Mouse (Mus musculus): ENCODE data around the gene 1810062G17Rik. TPM values are rescaled to one million over a fixed set of nuclear protein-coding genes. Genes with fewer than 3 reads are reported as not detected.

1810062G17Rik gene
- polyA plus RNA-seq, 1 experiment from 2014 or later = not detected

DNA sequence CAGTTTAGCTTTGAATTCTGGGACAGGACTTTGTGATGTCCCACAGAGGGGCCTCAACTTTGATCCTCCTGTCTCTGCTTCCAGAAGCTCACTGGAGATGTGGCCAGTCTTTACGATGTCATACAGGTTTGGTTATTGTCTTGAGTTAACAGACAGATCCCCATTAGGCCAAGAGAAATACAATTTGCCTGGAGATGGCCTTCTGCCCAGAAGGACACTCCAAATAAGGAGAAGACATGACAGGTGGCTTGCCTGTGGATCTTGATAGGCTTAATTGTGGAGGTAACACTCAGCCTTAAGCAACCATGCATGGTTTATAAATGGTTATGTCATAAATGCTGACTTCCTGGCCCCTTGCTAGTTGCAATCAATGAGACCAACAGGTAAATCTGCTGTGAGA, 23.2 kb upstream of the 1810062G17Rik start:
- Histone ChIP-seq H3K27ac (ENCODE audit: low read length) (no peak overlapping the region), H3K36me3 (ENCODE audit: control insufficient read depth, insufficient read depth) (no peaks in the 10 kb centered on the region; the same call in 1 of the 2 replicates), H3K4me3 (replicated peaks; ENCODE audit: low read length) (no peak overlapping the region), H3K9me3 (ENCODE audit: control insufficient read depth, low read length) (no peaks in the 10 kb centered on the region), H3K27me3 (replicated peaks; ENCODE audit: control insufficient read depth, insufficient read depth, low read length) (no peaks in the 10 kb centered on the region), H3K4me1 (replicated peaks; ENCODE audit: control insufficient read depth, insufficient read depth, low read length) (no peaks in the 10 kb centered on the region), H3K9ac (replicated peaks; ENCODE audit: low read depth, low read length) (no peak overlapping the region), H3K4me2 (ENCODE audit: low read length) (no peak overlapping the region)
- 84% methylated on average over 1 of the region's 1 CpGs for WGBS
- no peak for ATAC-seq

DNA sequence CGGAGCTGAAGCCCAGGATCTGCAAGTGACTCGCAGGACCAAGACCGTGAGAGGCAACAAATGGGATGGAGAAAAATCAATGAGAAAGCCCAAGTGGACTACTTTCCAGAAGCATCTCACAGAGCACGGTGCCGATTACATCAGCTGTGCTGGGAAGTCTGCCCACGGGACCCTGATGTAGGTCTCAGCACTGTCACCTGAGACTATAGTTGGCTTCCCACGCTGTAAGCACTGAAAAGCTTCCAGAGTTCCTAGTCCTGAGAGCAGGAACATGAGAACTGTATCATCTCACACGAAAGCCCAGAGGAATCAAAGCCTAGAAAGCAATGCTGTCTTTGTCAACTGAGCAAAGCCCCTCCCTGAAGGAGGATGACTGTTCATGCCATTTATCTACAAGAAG, 20.6 kb upstream of the 1810062G17Rik start:
- Histone ChIP-seq H3K36me3 (ENCODE audit: control insufficient read depth, insufficient read depth) (no peaks in the 10 kb centered on the region; the same call in 1 of the 2 replicates), H3K4me1 (replicated peaks; ENCODE audit: control insufficient read depth, insufficient read depth, low read length) (no peaks in the 10 kb centered on the region), H3K27me3 (replicated peaks; ENCODE audit: control insufficient read depth, insufficient read depth, low read length) (no peaks in the 10 kb centered on the region), H3K9ac (replicated peaks; ENCODE audit: low read depth, low read length) (no peak overlapping the region), H3K4me3 (replicated peaks; ENCODE audit: low read length) (no peak overlapping the region), H3K4me2 (ENCODE audit: low read length) (no peak overlapping the region), H3K27ac (ENCODE audit: low read length) (no peak overlapping the region), H3K9me3 (ENCODE audit: control insufficient read depth, low read length) (no peaks in the 10 kb centered on the region)
- ATAC-seq = no peak
- 92% methylated on average over 8 of the region's 8 CpGs for WGBS

DNA sequence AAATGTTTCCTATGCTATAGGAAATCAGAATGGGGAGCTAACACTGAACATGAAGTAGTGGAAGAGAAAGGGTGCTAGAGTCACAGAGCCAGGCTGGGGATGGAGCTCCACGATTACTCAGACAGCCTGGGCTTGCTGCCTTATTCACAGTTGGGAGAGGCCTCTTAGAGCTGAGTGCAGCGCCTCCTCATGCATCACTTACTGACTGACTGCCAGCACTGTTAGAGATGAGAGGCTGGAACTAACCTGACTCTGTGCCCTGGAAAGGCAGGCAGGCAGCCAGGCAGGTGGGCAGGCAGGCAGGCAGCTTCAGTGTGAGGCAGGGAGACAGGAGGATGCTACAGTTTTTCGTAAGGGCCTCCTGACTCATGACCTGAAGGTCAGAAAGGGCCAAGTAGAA, 20.2 kb upstream of the 1810062G17Rik start:
- no peak overlapping the region for H3K27ac ChIP-seq (ENCODE audit: low read length)
- H3K27me3 ChIP-seq (replicated peaks; ENCODE audit: control insufficient read depth, insufficient read depth, low read length) = no peaks in the 10 kb centered on the region
- 77% methylated on average over 3 of the region's 3 CpGs for WGBS

DNA sequence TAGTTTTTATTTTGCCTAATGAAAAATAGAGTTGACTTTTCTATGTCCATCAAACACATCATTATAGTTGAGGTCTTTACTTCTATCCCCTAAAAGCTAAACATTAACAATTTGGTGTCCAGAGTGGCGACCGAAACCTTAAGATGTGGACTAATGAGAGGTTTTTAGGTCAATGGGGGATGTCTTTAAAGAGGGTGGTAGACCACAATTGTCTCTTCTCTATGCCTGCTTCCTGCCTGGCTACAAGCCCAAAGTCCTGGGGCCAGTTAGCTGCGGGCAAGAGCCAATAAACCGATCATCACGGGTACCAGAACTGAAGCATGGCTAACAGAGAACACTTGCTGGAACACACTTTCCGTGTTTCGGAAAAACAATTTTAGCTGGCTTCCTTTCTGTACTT, 15.0 kb upstream of the 1810062G17Rik start:
- H3K4me1 ChIP-seq (replicated peaks; ENCODE audit: control insufficient read depth, insufficient read depth, low read length) = no peaks in the 10 kb centered on the region
- WGBS = 81% methylated on average over 7 of the region's 7 CpGs
- H3K36me3 ChIP-seq (ENCODE audit: control insufficient read depth, insufficient read depth) = no peaks in the 10 kb centered on the region; the same call in 1 of the 2 replicates
- no peak overlapping the region for H3K27ac ChIP-seq (ENCODE audit: low read length)
- ATAC-seq = no peak
- H3K4me3 ChIP-seq (replicated peaks; ENCODE audit: low read length) = no peak overlapping the region
- no peaks in the 10 kb centered on the region for H3K9me3 ChIP-seq (ENCODE audit: control insufficient read depth, low read length)
- no peaks in the 10 kb centered on the region for H3K27me3 ChIP-seq (replicated peaks; ENCODE audit: control insufficient read depth, insufficient read depth, low read length)
- no peak overlapping the region for H3K9ac ChIP-seq (replicated peaks; ENCODE audit: low read depth, low read length)
- no peak overlapping the region for H3K4me2 ChIP-seq (ENCODE audit: low read length)

More for the DNA sequence above, 20.2 kb upstream of the 1810062G17Rik start:
- H3K9ac ChIP-seq (replicated peaks; ENCODE audit: low read depth, low read length) = no peak overlapping the region
- H3K9me3 ChIP-seq (ENCODE audit: control insufficient read depth, low read length) = no peaks in the 10 kb centered on the region
- H3K4me1 ChIP-seq (replicated peaks; ENCODE audit: control insufficient read depth, insufficient read depth, low read length) = no peaks in the 10 kb centered on the region
- H3K36me3 ChIP-seq (ENCODE audit: control insufficient read depth, insufficient read depth) = no peaks in the 10 kb centered on the region; the same call in 1 of the 2 replicates
- no peak overlapping the region for H3K4me2 ChIP-seq (ENCODE audit: low read length)
- H3K4me3 ChIP-seq (replicated peaks; ENCODE audit: low read length) = no peak overlapping the region
- ATAC-seq = no peak

DNA sequence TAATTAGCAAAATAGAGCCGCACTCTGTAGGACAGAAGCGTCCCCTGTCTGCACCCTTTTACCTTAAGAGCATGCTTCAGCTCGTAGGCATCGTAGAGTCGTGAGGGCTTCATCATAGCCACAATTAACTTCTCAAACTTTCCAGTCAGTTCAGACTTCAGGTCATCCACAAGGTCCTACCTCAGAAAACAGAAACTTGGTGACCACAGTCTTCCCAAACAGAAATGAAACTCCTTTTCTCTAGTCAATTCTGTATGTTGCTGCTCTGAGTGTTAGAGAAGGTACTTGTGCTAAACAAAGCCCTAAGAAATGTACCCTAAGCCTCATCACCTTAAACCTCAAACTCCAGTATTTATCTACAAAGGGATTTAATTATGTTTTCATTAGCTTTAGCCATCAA, 13.9 kb upstream of the 1810062G17Rik start:
- no peak for ATAC-seq
- WGBS = 67% methylated on average over 5 of the region's 5 CpGs

DNA sequence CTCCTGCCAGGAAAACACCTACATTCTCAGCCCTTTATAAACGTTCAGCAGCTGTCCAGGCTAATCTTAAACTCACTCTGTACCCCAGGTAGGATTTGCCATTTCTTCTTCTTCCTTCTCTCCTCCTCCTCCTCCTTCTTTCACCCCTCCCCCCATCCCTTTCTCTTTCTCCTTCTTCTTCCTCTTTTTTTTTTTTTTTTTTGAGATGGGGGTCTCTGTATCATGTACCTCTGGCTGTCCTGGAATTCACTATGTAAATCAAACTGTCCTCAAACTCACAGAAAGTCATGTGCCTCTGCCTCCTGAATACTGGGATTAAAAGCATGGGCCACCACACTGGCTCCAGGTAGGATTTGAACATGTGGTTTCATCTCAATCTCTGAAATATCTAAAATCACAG, 13.4 kb upstream of the 1810062G17Rik start:
- ATAC-seq = no peak
- 25% methylated on average over 1 of the region's 1 CpGs for WGBS
- Histone ChIP-seq H3K9ac (replicated peaks; ENCODE audit: low read depth, low read length) (no peak overlapping the region), H3K27ac (ENCODE audit: low read length) (no peak overlapping the region), H3K4me2 (ENCODE audit: low read length) (no peak overlapping the region), H3K4me3 (replicated peaks; ENCODE audit: low read length) (no peak overlapping the region), H3K36me3 (ENCODE audit: control insufficient read depth, insufficient read depth) (no peaks in the 10 kb centered on the region), H3K4me1 (replicated peaks; ENCODE audit: control insufficient read depth, insufficient read depth, low read length) (no peaks in the 10 kb centered on the region), H3K9me3 (ENCODE audit: control insufficient read depth, low read length) (no peaks in the 10 kb centered on the region), H3K27me3 (replicated peaks; ENCODE audit: control insufficient read depth, insufficient read depth, low read length) (no peaks in the 10 kb centered on the region)

More for the DNA sequence above, 13.9 kb upstream of the 1810062G17Rik start:
- Histone ChIP-seq H3K4me3 (replicated peaks; ENCODE audit: low read length) (no peak overlapping the region), H3K4me2 (ENCODE audit: low read length) (no peak overlapping the region), H3K9me3 (ENCODE audit: control insufficient read depth, low read length) (no peaks in the 10 kb centered on the region), H3K27ac (ENCODE audit: low read length) (no peak overlapping the region), H3K4me1 (replicated peaks; ENCODE audit: control insufficient read depth, insufficient read depth, low read length) (no peaks in the 10 kb centered on the region), H3K36me3 (ENCODE audit: control insufficient read depth, insufficient read depth) (no peaks in the 10 kb centered on the region), H3K9ac (replicated peaks; ENCODE audit: low read depth, low read length) (no peak overlapping the region), H3K27me3 (replicated peaks; ENCODE audit: control insufficient read depth, insufficient read depth, low read length) (no peaks in the 10 kb centered on the region)

DNA sequence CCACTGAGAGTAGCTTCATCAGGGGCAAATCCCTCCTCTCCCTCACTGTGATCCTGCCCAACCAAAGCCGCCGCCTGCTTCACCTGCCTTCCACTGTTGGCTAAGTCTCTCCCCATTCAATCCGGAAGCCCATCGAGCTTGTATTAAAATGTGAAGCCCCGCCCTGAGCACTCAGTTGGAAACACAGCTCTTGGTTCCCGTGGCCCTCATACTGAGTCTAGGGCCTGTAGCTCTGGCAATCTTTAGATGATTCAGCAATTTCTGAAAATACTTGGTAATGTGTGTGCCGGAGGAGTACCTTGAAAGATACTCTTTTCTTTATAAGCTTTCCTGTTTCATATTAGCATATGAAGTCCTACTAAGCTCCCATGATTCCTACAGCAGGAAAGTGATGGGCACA, 10.2 kb upstream of the 1810062G17Rik start:
- Histone ChIP-seq H3K4me1 (replicated peaks; ENCODE audit: control insufficient read depth, insufficient read depth, low read length) (no peaks in the 10 kb centered on the region), H3K4me2 (ENCODE audit: low read length) (no peak overlapping the region), H3K27ac (ENCODE audit: low read length) (no peak overlapping the region), H3K9ac (replicated peaks; ENCODE audit: low read depth, low read length) (no peak overlapping the region), H3K27me3 (replicated peaks; ENCODE audit: control insufficient read depth, insufficient read depth, low read length) (no peaks in the 10 kb centered on the region), H3K36me3 (ENCODE audit: control insufficient read depth, insufficient read depth) (no peaks in the 10 kb centered on the region), H3K4me3 (replicated peaks; ENCODE audit: low read length) (no peak overlapping the region), H3K9me3 (ENCODE audit: control insufficient read depth, low read length) (no peaks in the 10 kb centered on the region)
- 53% methylated on average over 7 of the region's 7 CpGs for WGBS
- no peak for ATAC-seq

DNA sequence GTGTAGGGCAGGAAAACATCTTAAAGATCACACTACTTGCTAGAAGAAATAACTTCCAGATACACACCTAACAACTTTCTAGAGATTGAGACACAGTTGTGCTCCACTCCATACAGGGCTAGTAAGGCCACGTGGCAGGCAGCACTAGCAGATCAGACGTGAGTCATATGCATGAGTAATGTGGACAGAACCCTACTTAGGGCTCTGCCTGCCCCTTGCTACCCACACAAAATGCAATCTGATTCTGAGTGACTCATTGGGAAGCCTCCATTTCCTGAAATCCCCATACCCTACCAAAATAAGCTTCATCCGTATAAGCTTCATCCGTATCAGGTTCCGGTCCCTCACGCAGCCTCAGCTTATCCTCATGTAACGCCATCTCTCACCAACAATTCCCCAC, 8.1 kb upstream of the 1810062G17Rik start:
- WGBS = 88% methylated on average over 7 of the region's 7 CpGs
- Histone ChIP-seq H3K27ac (ENCODE audit: low read length) (no peak overlapping the region), H3K9me3 (ENCODE audit: control insufficient read depth, low read length) (no peaks in the 10 kb centered on the region), H3K27me3 (replicated peaks; ENCODE audit: control insufficient read depth, insufficient read depth, low read length) (no peaks in the 10 kb centered on the region), H3K4me3 (replicated peaks; ENCODE audit: low read length) (no peak overlapping the region), H3K4me2 (ENCODE audit: low read length) (no peak overlapping the region), H3K4me1 (replicated peaks; ENCODE audit: control insufficient read depth, insufficient read depth, low read length) (no peaks in the 10 kb centered on the region), H3K9ac (replicated peaks; ENCODE audit: low read depth, low read length) (no peak overlapping the region), H3K36me3 (ENCODE audit: control insufficient read depth, insufficient read depth) (no peaks in the 10 kb centered on the region)
- no peak for ATAC-seq

- no peak overlapping the region for H3K9ac ChIP-seq (replicated peaks; ENCODE audit: low read depth, low read length)
- H3K4me3 ChIP-seq (replicated peaks; ENCODE audit: low read length) = no peak overlapping the region
- no peak overlapping the region for H3K27ac ChIP-seq (ENCODE audit: low read length)
- no peaks in the 10 kb centered on the region for H3K4me1 ChIP-seq (replicated peaks; ENCODE audit: control insufficient read depth, insufficient read depth, low read length)
- H3K9me3 ChIP-seq (ENCODE audit: control insufficient read depth, low read length) = no peaks in the 10 kb centered on the region
- H3K36me3 ChIP-seq (ENCODE audit: control insufficient read depth, insufficient read depth) = no peaks in the 10 kb centered on the region
- WGBS = 67% methylated on average over 2 of the region's 2 CpGs
- ATAC-seq = no peak
- no peaks in the 10 kb centered on the region for H3K27me3 ChIP-seq (replicated peaks; ENCODE audit: control insufficient read depth, insufficient read depth, low read length)
- no peak overlapping the region for H3K4me2 ChIP-seq (ENCODE audit: low read length)
Observed at GRCm38 (mm10) chr3:36468871-36469270, 6.9 kb upstream of the 1810062G17Rik start.

- Histone ChIP-seq H3K4me3 (replicated peaks; ENCODE audit: low read length) (no peak overlapping the region), H3K9me3 (ENCODE audit: control insufficient read depth, low read length) (no peaks in the 10 kb centered on the region), H3K9ac (replicated peaks; ENCODE audit: low read depth, low read length) (no peak overlapping the region), H3K4me2 (ENCODE audit: low read length) (no peak overlapping the region), H3K27ac (ENCODE audit: low read length) (no peak overlapping the region), H3K27me3 (replicated peaks; ENCODE audit: control insufficient read depth, insufficient read depth, low read length) (no peaks in the 10 kb centered on the region), H3K4me1 (replicated peaks; ENCODE audit: control insufficient read depth, insufficient read depth, low read length) (peaks cover 13% of the 10 kb centered on the region), H3K36me3 (ENCODE audit: control insufficient read depth, insufficient read depth) (no peaks in the 10 kb centered on the region)
- WGBS = 83% methylated on average over 4 of the region's 4 CpGs
- ATAC-seq = no peak
Observed at GRCm38 (mm10) chr3:36471856-36472255, 3.9 kb upstream of the 1810062G17Rik start.

Data from forebrain, embryonic 16.5 days (tissue).